Mouse (Mus musculus) heart, embryonic 11.5 days (tissue): ENCODE measurements around the gene Bard1. TPM values are rescaled to one million over a fixed set of nuclear protein-coding genes. Genes with fewer than 3 reads are reported as not detected.

ENCODE experiments used
- ATAC-seq: fragments of 200-750 bp; cut with Nextera tagmentation; replicated peaks from 2 replicates; pipeline ENCODE4 v1.8.0; 2017; ENCODE audit warnings: moderate library complexity; ENCODE audit not compliant: insufficient number of reproducible peaks, low FRiP score, low TSS enrichment
- H3K27ac ChIP-seq: fragments of 300-500 bp; sonication (generic); 2 replicates; pipeline ENCODE4 v1.5.1; 2014; ENCODE audit warnings: mild to moderate bottlenecking, low read depth, low read length
- H3K27me3 ChIP-seq: fragments of 300-500 bp; sonication (generic); 2 replicates; pipeline ENCODE4 v1.6.1; 2014; ENCODE audit warnings: mild to moderate bottlenecking, low read length, mixed read lengths; ENCODE audit not compliant: control insufficient read depth, insufficient read depth
- H3K36me3 ChIP-seq: fragments of 300-500 bp; sonication (generic); 2 replicates; pipeline ENCODE4 v1.6.1; 2014; ENCODE audit warnings: mild to moderate bottlenecking, low read length, moderate library complexity, mixed read lengths; ENCODE audit not compliant: control insufficient read depth, insufficient read depth
- H3K4me1 ChIP-seq: fragments of 300-500 bp; sonication (generic); 2 replicates; pipeline ENCODE4 v1.6.1; 2014; ENCODE audit warnings: low read length; ENCODE audit not compliant: control insufficient read depth, insufficient read depth
- H3K4me2 ChIP-seq: fragments of 300-500 bp; sonication (generic); 2 replicates; pipeline ENCODE4 v1.6.1; 2014; ENCODE audit warnings: mild to moderate bottlenecking, moderate library complexity
- H3K4me3 ChIP-seq: fragments of 300-500 bp; sonication (generic); 2 replicates; pipeline ENCODE4 v1.5.1; 2014; ENCODE audit warnings: low read depth, low read length
- H3K9ac ChIP-seq: fragments of 300-500 bp; sonication (generic); 2 replicates; pipeline ENCODE4 v1.6.1; 2014; ENCODE audit warnings: mild to moderate bottlenecking, low read depth, low read length, moderate library complexity
- H3K9me3 ChIP-seq: fragments of 300-500 bp; sonication (generic); replicated peaks from 2 replicates; pipeline ENCODE4 v1.6.1; 2016; ENCODE audit warnings: low read length; ENCODE audit not compliant: control insufficient read depth
- WGBS: fragments of 180-500 bp; shearing (Covaris S2); extraction: QIAGEN DNeasy Blood & Tissue Kit; methylation state at CpG from one replicate; pipeline ENCODE4 v1.1.7; 2014; ENCODE audit not compliant: insufficient replicate concordance; 5-methylcytosine and 5-hydroxymethylcytosine counted together
- polyA plus RNA-seq: library from polyadenylated mRNA; unstranded; fragments of >200 nt; fragmentation: Nextera tagmentation; extraction: Ambion mirVana; gene quantifications from 2 replicates; pipeline ENCODE4 v1.2.1, GENCODE M21; 2014

Bard1 gene
- polyA plus RNA-seq, 1 experiment from 2014 or later = 2.8 TPM

DNA sequence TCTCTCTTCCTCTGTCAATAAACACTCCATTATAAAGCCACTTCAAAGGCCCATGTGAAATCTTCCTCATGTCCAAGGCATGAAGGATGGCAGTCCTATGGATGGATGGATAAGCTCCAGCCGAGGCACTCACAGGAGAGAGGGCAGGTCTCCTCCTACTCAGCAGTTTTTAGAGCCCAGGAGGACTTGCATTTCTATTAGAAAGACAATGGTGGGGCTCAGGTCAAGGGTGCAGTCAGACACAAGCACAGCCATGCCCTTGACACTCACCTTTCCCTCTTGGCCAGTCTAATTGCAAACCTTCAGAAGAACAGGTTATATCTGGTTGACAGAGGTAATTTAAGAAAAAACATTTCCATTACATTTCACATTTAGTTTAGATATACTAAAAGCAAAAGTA, 67.4 kb downstream of the Bard1 start:
- H3K27ac ChIP-seq = no peak overlapping the region
- no peak overlapping the region for H3K4me2 ChIP-seq
- H3K9ac ChIP-seq = no peak overlapping the region
- no peaks in the 10 kb centered on the region for H3K27me3 ChIP-seq
- no peaks in the 10 kb centered on the region for H3K4me1 ChIP-seq
- ATAC-seq = no peak
- no peaks in the 10 kb centered on the region for H3K9me3 ChIP-seq
- H3K36me3 ChIP-seq = no peaks in the 10 kb centered on the region
- H3K4me3 ChIP-seq = no peak overlapping the region
- WGBS = 70% methylated on average over 1 of the region's 1 CpGs

DNA sequence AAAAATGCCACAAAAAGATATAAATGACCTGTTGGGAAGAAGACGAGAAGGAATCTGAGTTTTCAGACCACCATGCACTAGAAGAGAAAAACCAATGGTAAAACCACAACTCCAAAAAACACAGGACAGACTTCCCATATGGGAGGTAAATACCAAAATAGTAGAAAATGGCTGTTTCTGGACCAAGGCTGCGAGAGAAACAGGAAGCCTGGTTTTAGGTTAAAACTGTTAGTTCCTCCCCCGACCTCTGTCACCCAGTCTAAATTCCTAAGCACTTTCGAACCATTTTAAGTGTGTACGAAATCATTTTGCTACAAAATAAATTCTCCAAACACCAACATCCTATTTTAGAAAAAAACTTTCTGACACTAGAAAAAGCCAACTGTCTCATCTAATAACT, 80.2 kb downstream of the Bard1 start:
- Histone ChIP-seq H3K4me3 (no peak overlapping the region), H3K36me3 (no peaks in the 10 kb centered on the region; the same call in 1 of the 2 replicates), H3K9ac (no peak overlapping the region), H3K27me3 (no peaks in the 10 kb centered on the region), H3K4me1 (no peaks in the 10 kb centered on the region), H3K27ac (no peak overlapping the region), H3K4me2 (no peak overlapping the region), H3K9me3 (no peaks in the 10 kb centered on the region)
- 93% methylated on average over 5 of the region's 5 CpGs for WGBS
- ATAC-seq = no peak

DNA sequence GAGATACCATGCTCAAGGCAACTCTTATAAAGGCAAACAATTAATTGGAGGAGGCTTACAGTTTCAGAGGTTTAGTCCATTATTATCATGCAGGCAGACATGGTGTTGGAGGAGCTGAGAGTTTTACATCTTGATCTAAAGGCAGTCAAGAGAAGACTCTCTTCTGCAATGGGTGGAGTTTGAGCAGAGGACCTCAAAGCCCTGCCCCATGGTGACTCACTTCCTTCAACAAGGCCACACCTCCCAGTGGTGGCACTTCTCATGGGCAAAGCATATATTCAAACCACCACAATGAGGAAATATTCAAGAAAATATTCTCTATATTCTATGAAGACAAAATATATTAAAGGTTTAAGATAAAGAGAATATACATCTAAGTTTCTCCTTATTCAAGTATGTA, 88.6 kb downstream of the Bard1 start:
- Histone ChIP-seq H3K9ac (no peak overlapping the region), H3K27me3 (no peaks in the 10 kb centered on the region), H3K36me3 (no peaks in the 10 kb centered on the region), H3K4me1 (no peaks in the 10 kb centered on the region), H3K4me3 (no peak overlapping the region), H3K9me3 (no peaks in the 10 kb centered on the region), H3K27ac (no peak overlapping the region), H3K4me2 (no peak overlapping the region)
- no peak for ATAC-seq

DNA sequence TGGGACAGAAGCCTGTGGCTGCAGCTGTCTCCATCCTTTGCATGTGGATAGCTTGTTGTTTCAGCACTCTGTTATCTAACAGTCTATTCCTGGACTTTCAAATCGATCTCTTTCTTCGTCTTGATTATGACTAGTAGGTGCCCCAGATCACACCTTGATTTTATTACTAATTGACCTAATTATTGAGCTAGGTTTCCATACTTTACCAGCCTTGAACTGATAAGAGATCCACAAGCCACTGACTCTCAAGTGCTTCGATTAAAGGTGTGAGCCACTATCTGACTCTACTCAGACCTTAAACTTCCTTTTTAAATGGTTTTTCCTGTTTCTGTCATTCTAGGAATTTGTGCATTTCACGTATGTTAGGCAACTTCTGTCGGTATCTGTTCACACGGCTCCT, 96.9 kb downstream of the Bard1 start:
- no peak overlapping the region for H3K4me3 ChIP-seq
- no peak for ATAC-seq
- WGBS = 59% methylated on average over 6 of the region's 6 CpGs
- no peaks in the 10 kb centered on the region for H3K27me3 ChIP-seq
- no peaks in the 10 kb centered on the region for H3K9me3 ChIP-seq
- H3K4me1 ChIP-seq = no peaks in the 10 kb centered on the region
- H3K4me2 ChIP-seq = no peak overlapping the region
- H3K27ac ChIP-seq = no peak overlapping the region
- H3K9ac ChIP-seq = no peak overlapping the region
- no peaks in the 10 kb centered on the region for H3K36me3 ChIP-seq

DNA sequence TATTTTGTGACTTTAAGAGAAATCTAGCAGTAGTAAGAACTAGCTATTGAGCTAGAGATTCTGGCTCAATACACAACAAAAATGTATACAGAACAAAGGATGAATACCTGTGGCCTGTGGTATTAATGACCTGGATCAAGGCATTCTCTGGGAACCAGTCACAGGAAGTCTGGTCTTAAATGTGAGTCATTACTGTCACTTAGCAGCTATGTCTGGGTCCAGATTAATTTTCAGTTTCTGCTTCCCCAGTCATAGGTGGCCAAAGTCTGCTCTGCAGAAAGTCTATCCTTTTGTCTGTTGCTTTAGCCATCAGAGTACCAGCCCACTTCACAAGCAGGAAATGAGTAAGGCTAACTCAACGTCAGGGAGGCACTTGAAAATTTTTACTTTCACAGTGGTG, 98.8 kb downstream of the Bard1 start:
- no peaks in the 10 kb centered on the region for H3K4me1 ChIP-seq
- H3K9me3 ChIP-seq = no peaks in the 10 kb centered on the region
- no peak overlapping the region for H3K4me2 ChIP-seq
- H3K27ac ChIP-seq = no peak overlapping the region
- H3K27me3 ChIP-seq = no peaks in the 10 kb centered on the region
- no peaks in the 10 kb centered on the region for H3K36me3 ChIP-seq
- no peak overlapping the region for H3K4me3 ChIP-seq
- 40% methylated on average over 1 of the region's 1 CpGs for WGBS
- ATAC-seq = no peak
- H3K9ac ChIP-seq = no peak overlapping the region

DNA sequence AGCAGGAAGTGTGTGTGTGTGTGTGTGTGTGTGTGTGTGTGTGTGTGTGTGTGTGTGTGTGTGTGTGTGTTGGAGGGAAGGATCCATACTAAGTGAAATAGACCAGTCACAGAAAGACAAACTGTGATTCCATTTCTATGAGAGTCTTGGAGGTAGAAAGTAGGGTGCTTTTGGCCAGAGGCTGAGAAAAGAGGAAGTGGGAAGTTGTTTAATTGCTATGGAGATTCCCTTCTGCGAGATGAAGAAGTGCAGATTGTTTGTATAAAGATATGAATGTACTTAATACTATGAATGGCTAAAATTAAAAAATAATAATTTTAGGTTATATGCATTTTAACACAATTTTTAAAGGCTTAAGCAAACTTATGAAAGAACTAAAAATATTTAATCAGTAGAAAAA, 99.2 kb downstream of the Bard1 start:
- Histone ChIP-seq H3K4me1 (no peaks in the 10 kb centered on the region), H3K4me2 (no peak overlapping the region), H3K27me3 (no peaks in the 10 kb centered on the region), H3K27ac (no peak overlapping the region), H3K9me3 (no peaks in the 10 kb centered on the region), H3K4me3 (no peak overlapping the region), H3K9ac (no peak overlapping the region), H3K36me3 (no peaks in the 10 kb centered on the region)
- 68% methylated on average over 1 of the region's 1 CpGs for WGBS
- no peak for ATAC-seq

DNA sequence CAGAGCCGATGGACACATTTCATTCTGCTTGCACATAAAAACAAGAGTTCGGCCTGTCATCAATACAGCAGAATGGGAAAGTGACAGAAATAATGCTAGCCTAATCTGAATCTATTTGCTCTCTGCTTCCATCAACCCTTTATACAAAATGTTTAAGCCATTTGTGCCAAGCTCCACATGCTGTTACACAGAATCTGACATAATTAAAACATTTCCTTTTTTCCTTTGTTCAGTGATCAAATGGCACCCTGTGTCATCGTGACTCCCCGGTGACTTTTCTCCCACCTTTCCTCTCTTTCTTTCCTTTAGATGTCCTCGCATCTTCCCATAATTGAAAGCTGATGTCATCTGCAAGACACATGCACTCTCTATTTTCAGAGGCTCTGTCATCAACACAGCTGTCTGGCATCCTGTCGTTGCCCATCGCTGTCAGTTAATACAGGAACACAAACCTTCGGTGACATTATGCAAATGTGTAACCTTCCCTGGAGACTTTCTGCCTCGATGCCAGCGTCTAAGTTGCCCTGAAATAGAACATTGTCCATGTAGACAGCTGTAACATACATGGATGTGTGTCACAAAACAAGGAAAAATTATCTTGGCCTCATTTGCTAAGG, 105.5 kb downstream of the Bard1 start:
- no peaks in the 10 kb centered on the region for H3K27me3 ChIP-seq
- WGBS = 57% methylated on average over 10 of the region's 10 CpGs

DNA sequence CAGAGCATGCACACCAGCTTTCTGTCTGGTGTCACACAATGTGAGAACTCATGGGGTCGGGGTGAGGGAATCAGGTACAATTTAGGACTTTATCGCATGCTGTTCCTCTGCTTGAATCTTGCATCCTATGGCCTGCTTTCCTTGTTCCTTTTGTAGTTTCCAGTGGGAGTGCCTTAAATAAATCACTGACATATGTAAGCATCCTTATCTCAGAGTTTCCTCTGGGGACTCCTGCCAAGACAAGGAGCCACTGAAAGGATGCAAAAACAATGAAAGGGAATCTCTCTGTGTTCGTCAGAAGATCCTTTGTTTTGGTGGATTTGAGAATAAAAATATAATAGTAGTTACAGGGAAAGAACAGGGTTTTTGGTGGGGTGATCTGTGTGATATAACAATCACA, 106.2 kb downstream of the Bard1 start:
- no peak for ATAC-seq
- WGBS = 58% methylated on average over 3 of the region's 3 CpGs
- no peak overlapping the region for H3K27ac ChIP-seq
- H3K36me3 ChIP-seq = no peaks in the 10 kb centered on the region
- no peak overlapping the region for H3K4me2 ChIP-seq
- H3K4me3 ChIP-seq = no peak overlapping the region
- no peak overlapping the region for H3K9ac ChIP-seq
- no peaks in the 10 kb centered on the region for H3K9me3 ChIP-seq
- H3K4me1 ChIP-seq = peaks cover 7% of the 10 kb centered on the region; the same call in 1 of the 2 replicates
- no peaks in the 10 kb centered on the region for H3K27me3 ChIP-seq

More for the DNA sequence above, 105.5 kb downstream of the Bard1 start:
- no peaks in the 10 kb centered on the region for H3K36me3 ChIP-seq
- H3K4me3 ChIP-seq = no peak overlapping the region
- H3K9ac ChIP-seq = no peak overlapping the region
- no peaks in the 10 kb centered on the region for H3K9me3 ChIP-seq
- no peak overlapping the region for H3K27ac ChIP-seq
- H3K4me2 ChIP-seq = no peak overlapping the region
- no peak for ATAC-seq
- peaks cover 7% of the 10 kb centered on the region; the same call in 1 of the 2 replicates for H3K4me1 ChIP-seq
